ENCODE assay signal across 9 mouse cellular contexts in genomic region chr5:118380052-118380421, GRCm38 (mm10).
DNase-seq lines count a peak whose midpoint lies in the region; ATAC-seq and TF ChIP-seq lines count a peak whose summit lies in the region.
"Had no signal": no experiment of that assay in that cellular context is flagged by ENCODE, and none has a peak within 500 bp of the region (broad histone marks: within the 10 kb centered on the region; RNA-seq: fewer than 3 reads in every experiment).

No protein-coding gene starts in this region.

- WGBS in forebrain, embryonic 10.5 days: 25% methylated on average over 5 of the region's 5 CpGs
- WGBS in limb, embryonic 12.5 days: 29% methylated on average over 5 of the region's 5 CpGs
- WGBS in neural tube, embryonic 14.5 days: 22% methylated on average over 5 of the region's 5 CpGs

- H3K36me3 ChIP-seq in forebrain, embryonic 10.5 days (replicated peaks): no peaks in the 10 kb centered on the region
- H3K36me3 ChIP-seq in limb, embryonic 12.5 days: no peaks in the 10 kb centered on the region
- no peaks in the 10 kb centered on the region for H3K36me3 ChIP-seq in neural tube, embryonic 14.5 days (ENCODE audit: control insufficient read depth, insufficient read depth, low read length)

- H3K9me3 ChIP-seq in forebrain, embryonic 10.5 days: no peaks in the 10 kb centered on the region
- no peaks in the 10 kb centered on the region for H3K9me3 ChIP-seq in limb, embryonic 12.5 days
- no peaks in the 10 kb centered on the region for H3K9me3 ChIP-seq in neural tube, embryonic 14.5 days (ENCODE audit: control insufficient read depth, low read length)

- H3K4me2 ChIP-seq in limb, embryonic 12.5 days: peak overlapping the region; percentile 85
- H3K4me2 ChIP-seq in neural tube, embryonic 14.5 days (ENCODE audit: low read depth, low read length): peak overlapping the region; percentile 70

- peak overlapping the region; percentile 23; the same call in 1 of the 2 replicates for H3K9ac ChIP-seq in limb, embryonic 12.5 days (replicated peaks)
- no peak overlapping the region for H3K9ac ChIP-seq in neural tube, embryonic 14.5 days (replicated peaks; ENCODE audit: low read depth, low read length)

- DNase-seq in layer of hippocampus, adult 2 months (ENCODE audit: low spot score in 2 of 2): no peak
- no peak for DNase-seq in layer of hippocampus, adult 9-10 months (ENCODE audit: low spot score)
- no peak for DNase-seq in forebrain, embryonic 10.5 days (ENCODE audit: extremely low spot score, low spot score)
- no peak for DNase-seq in left cerebral cortex, adult 18-20 months (ENCODE audit: low spot score in 2 of 2)
- DNase-seq in right cerebral cortex, postnatal 14 days: no peak

- H3K27me3 ChIP-seq in forebrain, embryonic 10.5 days (ENCODE audit: poor library complexity, severe bottlenecking): peaks cover 66% of the 10 kb centered on the region
- peaks cover 19% of the 10 kb centered on the region for H3K27me3 ChIP-seq in limb, embryonic 12.5 days
- no peaks in the 10 kb centered on the region for H3K27me3 ChIP-seq in neural tube, embryonic 14.5 days (ENCODE audit: control insufficient read depth, insufficient read depth, low read length)
- H3K27me3 ChIP-seq: Patski had no signal

- H3K27ac ChIP-seq in layer of hippocampus, adult 2 months: peak overlapping the region; percentile 76; the same call in 1 of the 2 replicates
- no peak overlapping the region for H3K27ac ChIP-seq in forebrain, embryonic 10.5 days
- peak overlapping the region; percentile 54; the same call in 1 of the 2 replicates for H3K27ac ChIP-seq in limb, embryonic 12.5 days
- peak overlapping the region; percentile 88 for H3K27ac ChIP-seq in neural tube, embryonic 14.5 days (ENCODE audit: low read depth, low read length)

- peaks cover 59% of the 10 kb centered on the region for H3K4me1 ChIP-seq in forebrain, embryonic 10.5 days
- peaks cover 23% of the 10 kb centered on the region for H3K4me1 ChIP-seq in limb, embryonic 12.5 days (replicated peaks)
- H3K4me1 ChIP-seq in neural tube, embryonic 14.5 days (ENCODE audit: control insufficient read depth, insufficient read depth, low read length): peaks cover 21% of the 10 kb centered on the region; the same call in 1 of the 2 replicates

- peak overlapping the region; percentile 58; the same call in 1 of the 2 replicates for H3K4me3 ChIP-seq in layer of hippocampus, adult 2 months
- H3K4me3 ChIP-seq in forebrain, embryonic 10.5 days: peak overlapping the region; percentile 61
- peak overlapping the region; percentile 47 for H3K4me3 ChIP-seq in limb, embryonic 12.5 days (replicated peaks)
- no peak overlapping the region for H3K4me3 ChIP-seq in neural tube, embryonic 14.5 days (ENCODE audit: low read depth, low read length)

- TF ChIP-seq CTCF in layer of hippocampus, adult 2 months (conservative IDR thresholded peaks at IDR 0.05): no peak

- no peak for ATAC-seq in limb, embryonic 12.5 days (ENCODE audit: insufficient number of reproducible peaks, insufficient read depth, low FRiP score, low TSS enrichment, low read depth)
- ATAC-seq in neural tube, embryonic 14.5 days (ENCODE audit: low read depth): peak; percentile 18; the same call in 1 of the 2 replicates
- no peak for ATAC-seq in frontal cortex, adult (ENCODE audit: low TSS enrichment)
